Comparison of ENCODE assay signal across 18 mouse cellular contexts in the genomic region with DNA sequence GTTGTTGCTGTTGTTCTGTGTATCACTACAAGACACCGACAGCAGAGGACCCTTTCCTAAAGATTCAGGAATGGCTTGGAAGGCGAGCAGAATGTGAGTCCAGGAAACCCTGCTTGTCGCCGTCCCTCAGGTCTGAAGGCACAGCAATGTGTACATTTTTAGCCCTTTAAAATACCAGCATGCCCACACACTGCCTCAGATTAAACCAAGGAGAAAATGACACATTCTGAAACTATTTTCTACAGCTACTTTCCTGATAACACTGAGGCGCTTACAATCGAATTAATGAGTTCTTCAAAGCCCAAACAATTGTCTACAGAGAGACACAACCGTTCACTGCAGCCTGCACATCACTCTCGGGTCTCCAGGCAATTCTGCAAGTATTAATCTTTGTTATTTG.
A peak's percentile ranks its signal among the peaks of the same experiment; 100 is the strongest.
DNase-seq lines count a peak whose midpoint lies in the region; ATAC-seq and TF ChIP-seq lines count a peak whose summit lies in the region.
"Had no signal": no experiment of that assay in that cellular context is flagged by ENCODE, and none has a peak within 500 bp of the region (broad histone marks: within the 10 kb centered on the region; RNA-seq: fewer than 3 reads in every experiment).

No protein-coding gene starts in this region.

- in situ Hi-C loops in CH12.LX (cut with MboI; ENCODE audit: low pct_ligation_motif_present, low pct_unique_long_range_greater_than_20kb, low sequenced_read_pairs): no loop called here

- peak; percentile 59; the same call in 1 of the 2 replicates for TF ChIP-seq EP300 in CH12.LX (IDR thresholded peaks at IDR 0.05; ENCODE audit: low read length)

- 26% methylated on average over 8 of the region's 8 CpGs for WGBS in heart, embryonic 13.5 days
- 33% methylated on average over 8 of the region's 8 CpGs for WGBS in midbrain, embryonic 14.5 days
- 33% methylated on average over 8 of the region's 8 CpGs for WGBS in midbrain, embryonic 13.5 days

- TF ChIP-seq RAD21 in CH12.LX (IDR thresholded peaks at IDR 0.05; ENCODE audit: low read depth, low read length): no peak

- TF ChIP-seq POLR2A in CH12.LX (IDR thresholded peaks at IDR 0.05; ENCODE audit: low read depth, low read length): no peak

- H3K27ac ChIP-seq in heart, embryonic 13.5 days (replicated peaks): 0 out of 2 replicates have a peak overlapping the region, but pooled peaks have one; percentile 6
- H3K27ac ChIP-seq in midbrain, embryonic 14.5 days (replicated peaks; ENCODE audit: low read depth, low read length): peak overlapping the region; percentile 20; the same call in 1 of the 2 replicates
- no peak overlapping the region for H3K27ac ChIP-seq in midbrain, embryonic 13.5 days
- H3K27ac ChIP-seq in CH12.LX (ENCODE audit: insufficient read depth, low read depth): peak overlapping the region; percentile 35; the same call in 1 of the 2 replicates
- H3K27ac ChIP-seq: embryonic facial prominence, embryonic 12.5 days; liver, embryonic 15.5 days; midbrain, embryonic 10.5 days had no signal

- H3K4me1 ChIP-seq in heart, embryonic 13.5 days: peaks cover 36% of the 10 kb centered on the region
- 0 out of 2 replicates have a peak, but pooled peaks cover 19% of the 10 kb centered on the region for H3K4me1 ChIP-seq in midbrain, embryonic 14.5 days (ENCODE audit: control insufficient read depth, insufficient read depth, low read length)
- peaks cover 15% of the 10 kb centered on the region for H3K4me1 ChIP-seq in midbrain, embryonic 13.5 days (replicated peaks)
- H3K4me1 ChIP-seq in CH12.LX (ENCODE audit: control insufficient read depth in 1 of 2, insufficient read depth in 2 of 2): peaks cover 30 to 89% of the 10 kb centered on the region in 2 experiments
- H3K4me1 ChIP-seq: liver, embryonic 15.5 days had no signal

- no peaks in the 10 kb centered on the region for H3K27me3 ChIP-seq in heart, embryonic 13.5 days (replicated peaks)
- H3K27me3 ChIP-seq in midbrain, embryonic 14.5 days (ENCODE audit: control insufficient read depth, insufficient read depth, low read length): no peaks in the 10 kb centered on the region
- H3K27me3 ChIP-seq in midbrain, embryonic 13.5 days: peaks cover 3% of the 10 kb centered on the region; the same call in 1 of the 2 replicates
- no peaks in the 10 kb centered on the region for H3K27me3 ChIP-seq in CH12.LX (replicated peaks)
- H3K27me3 ChIP-seq: embryonic facial prominence, embryonic 12.5 days; liver, embryonic 15.5 days had no signal

- peak overlapping the region; percentile 11; the same call in 1 of the 2 replicates for H3K4me2 ChIP-seq in heart, embryonic 13.5 days
- H3K4me2 ChIP-seq in midbrain, embryonic 14.5 days (ENCODE audit: low read length): no peak overlapping the region
- no peak overlapping the region for H3K4me2 ChIP-seq in midbrain, embryonic 13.5 days (replicated peaks)
- H3K4me2 ChIP-seq in CH12.LX (ENCODE audit: insufficient read depth, low read depth, poor library complexity, severe bottlenecking): peak overlapping the region; percentile 69
- H3K4me2 ChIP-seq: embryonic facial prominence, embryonic 12.5 days; liver, embryonic 15.5 days had no signal

- DNase-seq in heart, postnatal 25 days (ENCODE audit: low spot score): no peak
- DNase-seq in midbrain, embryonic 14.5 days: no peak
- DNase-seq in CH12.LX (ENCODE audit: extremely low read depth): no peak
- DNase-seq in embryo, embryonic 9.5 days (ENCODE audit: extremely low spot score): no peak
- DNase-seq in urinary bladder, postnatal 25 days (ENCODE audit: low spot score): no peak
- DNase-seq: adrenal gland, postnatal 10 days; cerebellum, adult 2 months; gastrocnemius, postnatal 10 days; kidney, postnatal 4 days; lung, postnatal 14 days; thymus, adult 2 months had no signal

- TF ChIP-seq CTCF in CH12.LX (conservative IDR thresholded peaks at IDR 0.05 in 1 of 2, IDR thresholded peaks at IDR 0.05 in 1 of 2; ENCODE audit: low read depth in 2 of 2, low read length in 2 of 2): no peak

- intact Hi-C loops in heart, postnatal 25 days (cut with DNase I): no loop called here

- H3K4me3 ChIP-seq in heart, embryonic 13.5 days: no peak overlapping the region
- H3K4me3 ChIP-seq in midbrain, embryonic 14.5 days (replicated peaks; ENCODE audit: low read depth, low read length): no peak overlapping the region
- H3K4me3 ChIP-seq in midbrain, embryonic 13.5 days (replicated peaks): no peak overlapping the region
- peak overlapping the region in 2 of 3 experiments; percentile 22 to 32 for H3K4me3 ChIP-seq in CH12.LX (replicated peaks in 1 of 3; ENCODE audit: low read depth in 2 of 3, low read length in 2 of 3, poor library complexity in 1 of 3)
- H3K4me3 ChIP-seq: embryonic facial prominence, embryonic 12.5 days; liver, embryonic 15.5 days; midbrain, embryonic 10.5 days had no signal

- H3K9me3 ChIP-seq in heart, embryonic 13.5 days: no peaks in the 10 kb centered on the region
- H3K9me3 ChIP-seq in midbrain, embryonic 14.5 days (ENCODE audit: control insufficient read depth, low read length): no peaks in the 10 kb centered on the region
- H3K9me3 ChIP-seq in midbrain, embryonic 13.5 days: no peaks in the 10 kb centered on the region
- no peaks in the 10 kb centered on the region for H3K9me3 ChIP-seq in CH12.LX (replicated peaks; ENCODE audit: low read length)
- H3K9me3 ChIP-seq: embryonic facial prominence, embryonic 12.5 days; liver, embryonic 15.5 days; midbrain, embryonic 10.5 days had no signal

- dilution Hi-C loops in CH12.LX (cut with MboI; ENCODE audit: extremely low pct_ligation_motif_present, extremely low pct_unique_long_range_greater_than_20kb, low sequenced_read_pairs): no loop called here

- peaks cover 6% of the 10 kb centered on the region for H3K79me2 ChIP-seq in CH12.LX (replicated peaks; ENCODE audit: control insufficient read depth, extremely low read depth, insufficient read depth, poor library complexity, severe bottlenecking)

- H3K9ac ChIP-seq in heart, embryonic 13.5 days: peak overlapping the region; percentile 44; the same call in 1 of the 2 replicates
- H3K9ac ChIP-seq in midbrain, embryonic 14.5 days (replicated peaks; ENCODE audit: low read length): no peak overlapping the region
- no peak overlapping the region for H3K9ac ChIP-seq in midbrain, embryonic 13.5 days (replicated peaks)
- H3K9ac ChIP-seq in CH12.LX (ENCODE audit: insufficient read depth, low read depth): peak overlapping the region; percentile 27
- H3K9ac ChIP-seq: embryonic facial prominence, embryonic 12.5 days; liver, embryonic 15.5 days had no signal

- no peak for ATAC-seq in heart, embryonic 13.5 days (ENCODE audit: extremely low read depth, insufficient number of reproducible peaks, low FRiP score, low TSS enrichment)
- ATAC-seq in midbrain, embryonic 14.5 days (ENCODE audit: low FRiP score, low TSS enrichment): no peak
- no peak for ATAC-seq in midbrain, embryonic 13.5 days
- ATAC-seq in inflammation-experienced regulatory T-cells, adult 6 months: peak; percentile 13
- ATAC-seq: hindbrain, embryonic 16.5 days had no signal

- no peaks in the 10 kb centered on the region for H3K36me3 ChIP-seq in heart, embryonic 13.5 days
- H3K36me3 ChIP-seq in midbrain, embryonic 14.5 days (ENCODE audit: control insufficient read depth, insufficient read depth, low read length): no peaks in the 10 kb centered on the region
- H3K36me3 ChIP-seq in midbrain, embryonic 13.5 days: no peaks in the 10 kb centered on the region
- H3K36me3 ChIP-seq in CH12.LX (replicated peaks in 1 of 2; ENCODE audit: control insufficient read depth in 1 of 2, insufficient read depth in 1 of 2, low read length in 1 of 2): peaks cover 0 to 2% of the 10 kb centered on the region in 2 experiments
- H3K36me3 ChIP-seq: embryonic facial prominence, embryonic 12.5 days; liver, embryonic 15.5 days; midbrain, embryonic 10.5 days had no signal

TF ChIP-seq in CH12.LX, 34 proteins besides CTCF, POLR2A, EP300 and RAD21:
- TF ChIP-seq RCOR1 (conservative IDR thresholded peaks at IDR 0.05; ENCODE audit: low read depth, low read length): no peak
- 0 out of 2 replicates have a peak, but pooled peaks have one; percentile 3 for TF ChIP-seq SIN3A (IDR thresholded peaks at IDR 0.05; ENCODE audit: low read length)
- peak; percentile 38; the same call in 1 of the 2 replicates for TF ChIP-seq ETS1 (conservative IDR thresholded peaks at IDR 0.05; ENCODE audit: low read depth, low read length)
- no peak for TF ChIP-seq CHD1 (IDR thresholded peaks at IDR 0.05; ENCODE audit: low read depth, low read length)
- TF ChIP-seq USF1 (IDR thresholded peaks at IDR 0.05; ENCODE audit: low read depth, low read length): no peak
- no peak for TF ChIP-seq GABPA (IDR thresholded peaks at IDR 0.05; ENCODE audit: insufficient replicate concordance, low read depth, low read length)
- no peak for TF ChIP-seq ZKSCAN1 (IDR thresholded peaks at IDR 0.05; ENCODE audit: borderline replicate concordance, low read depth, low read length)
- TF ChIP-seq IRF4 (IDR thresholded peaks at IDR 0.05; ENCODE audit: low read depth, low read length): peak; percentile 75
- TF ChIP-seq MXI1 (IDR thresholded peaks at IDR 0.05; ENCODE audit: low read depth, low read length): peak; percentile 47; the same call in 1 of the 2 replicates
- no peak for TF ChIP-seq MAX (IDR thresholded peaks at IDR 0.05; ENCODE audit: low read length)
- peak; percentile 48; the same call in 1 of the 2 replicates for TF ChIP-seq JUN (IDR thresholded peaks at IDR 0.05; ENCODE audit: insufficient read depth, low read depth, low read length)
- TF ChIP-seq ZMIZ1 (IDR thresholded peaks at IDR 0.05; ENCODE audit: low read depth, low read length): no peak
- TF ChIP-seq KAT2A (IDR thresholded peaks at IDR 0.05; ENCODE audit: insufficient replicate concordance, low read length): no peak
- TF ChIP-seq E2F4 (IDR thresholded peaks at IDR 0.05; ENCODE audit: insufficient replicate concordance, low read depth, low read length): no peak
- 0 out of 2 replicates have a peak, but pooled peaks have one; percentile 35 for TF ChIP-seq TBP (conservative IDR thresholded peaks at IDR 0.05; ENCODE audit: low read depth, low read length)
- no peak for TF ChIP-seq PAX5 (IDR thresholded peaks at IDR 0.05; ENCODE audit: low read length)
- TF ChIP-seq BHLHE40 (IDR thresholded peaks at IDR 0.05; ENCODE audit: low read depth, low read length): peak; percentile 31; the same call in 1 of the 2 replicates
- no peak for TF ChIP-seq HCFC1 (IDR thresholded peaks at IDR 0.05; ENCODE audit: low read depth, low read length)
- TF ChIP-seq JUND (conservative IDR thresholded peaks at IDR 0.05; ENCODE audit: low read depth, low read length): peak; percentile 64; the same call in 1 of the 2 replicates
TF ChIP-seq in CH12.LX: peak in this region for 8.

Comparison
In these comparisons a context has a peak if more than half of its experiments do, and no peak if none do; other contexts are left out.
1. H3K4me2 ChIP-seq: peak in heart, embryonic 13.5 days (single experiment) and CH12.LX (single experiment); none in midbrain, embryonic 14.5 days (single experiment) and midbrain, embryonic 13.5 days (single experiment).
2. H3K4me3 ChIP-seq: peak in CH12.LX (2 of 3); none in heart, embryonic 13.5 days (single experiment), midbrain, embryonic 14.5 days (single experiment) and midbrain, embryonic 13.5 days (single experiment).
3. H3K9ac ChIP-seq: peak in heart, embryonic 13.5 days (single experiment) and CH12.LX (single experiment); none in midbrain, embryonic 14.5 days (single experiment) and midbrain, embryonic 13.5 days (single experiment).